Mouse (Mus musculus) MEL (cell line): Measurements from ENCODE around the gene Olfr788.

Source experiments
- CTCF ChIP-seq, 3 experiments: IDR thresholded peaks in 2 of 3; conservative IDR thresholded peaks in 1 of 3; 2 replicates each; pipeline ENCODE4 v1.5.1; 2011 to 2012; ENCODE audit warnings: low read length in 3 of 3, low read depth in 2 of 3, mild to moderate bottlenecking in 2 of 3, improper control_type of control experiment in 1 of 3, inconsistent platforms in 1 of 3, mixed read lengths in 1 of 3, moderate library complexity in 1 of 3; ENCODE audit not compliant: control insufficient read depth in 1 of 3, insufficient read depth in 1 of 3, poor library complexity in 1 of 3, severe bottlenecking in 1 of 3
- E2F4 ChIP-seq: IDR thresholded peaks from 2 replicates; pipeline ENCODE4 v1.6.1; 2011; ENCODE audit warnings: low read depth, low read length, improper control_type of control experiment, borderline replicate concordance
- GABPA ChIP-seq: IDR thresholded peaks from 2 replicates; pipeline ENCODE4 v1.6.1; 2012; ENCODE audit warnings: low read depth, mild to moderate bottlenecking, inconsistent platforms, low read length, improper control_type of control experiment, moderate library complexity
- POLR2A ChIP-seq, 2 experiments: IDR thresholded peaks; 2 replicates each; pipeline ENCODE4 v1.6.1; 2011 to 2012; ENCODE audit warnings: low read length in 2 of 2, mild to moderate bottlenecking in 2 of 2, control low read depth in 1 of 2, improper control_type of control experiment in 1 of 2, low read depth in 1 of 2, moderate library complexity in 1 of 2; ENCODE audit not compliant: control insufficient read depth in 1 of 2, insufficient read depth in 1 of 2, poor library complexity in 1 of 2
- SMC3 ChIP-seq: IDR thresholded peaks from 2 replicates; pipeline ENCODE4 v1.6.1; 2011; ENCODE audit warnings: low read depth, low read length, improper control_type of control experiment

- TF ChIP-seq GABPA, result no peak
- no peak for TF ChIP-seq CTCF (IDR thresholded peaks at IDR 0.05 in 2 of 3, conservative IDR thresholded peaks at IDR 0.05 in 1 of 3; ENCODE audit: control insufficient read depth in 1 of 3, insufficient read depth in 1 of 3, low read depth in 2 of 3, low read length in 3 of 3, poor library complexity in 1 of 3, severe bottlenecking in 1 of 3)
- TF ChIP-seq SMC3, result no peak
- TF ChIP-seq POLR2A (IDR thresholded peaks at IDR 0.05; ENCODE audit: control insufficient read depth in 1 of 2, insufficient read depth in 1 of 2, low read depth in 1 of 2, low read length in 2 of 2, poor library complexity in 1 of 2), result no peak
- no peak for TF ChIP-seq E2F4
Observed at GRCm38 (mm10) chr10:129490101-129490500, 19.3 kb downstream of the Olfr788 start.
